Mouse (Mus musculus) embryonic fibroblast, embryonic 13.5 days (primary cell): ENCODE results near the gene Phf5a.

Experiments used
- CTCF ChIP-seq: IDR thresholded peaks from 2 replicates; pipeline ENCODE4 v1.5.1; 2011; ENCODE audit warnings: mild to moderate bottlenecking, control low read depth, low read length, moderate library complexity, borderline replicate concordance; ENCODE audit not compliant: insufficient read depth
- POLR2A ChIP-seq: IDR thresholded peaks from 2 replicates; pipeline ENCODE4 v1.6.1; 2011; ENCODE audit warnings: low read depth, mild to moderate bottlenecking, control low read depth, low read length, moderate library complexity

GRCm38 (mm10) chr15:81871604-81872261, at the start of gene Phf5a:
- TF ChIP-seq CTCF, result no peak
- 0 out of 2 replicates have a peak, but pooled peaks have one; percentile 48 for TF ChIP-seq POLR2A
